Mouse (Mus musculus) adrenal gland, adult 18-20 months (tissue): ENCODE data around the gene Il22ra1. TPM values are rescaled to one million over a fixed set of nuclear protein-coding genes. Genes with fewer than 3 reads are reported as not detected.
"Not testable (repeated sequence)": the region's sequence is repeated elsewhere in the genome, so short reads cannot be mapped to it uniquely, and the experiment has no call there.

Experiments used
- DNase-seq, 2 experiments: peaks; one replicate each; pipeline ENCODE4 v3.0.0; 2021 to 2022; ENCODE audit warnings: low spot score in 2 of 2
- long read RNA-seq, 2 experiments: library from polyadenylated mRNA; stranded (forward); transcript quantifications; one replicate each; pipeline ENCODE4 v2.0.0; 2021
- total RNA-seq, 2 experiments: library from RNA; stranded (reverse); gene quantifications; 1 replicate in 1 of 2; 2 replicates in 1 of 2; pipeline ENCODE4 v1.2.3; 2021

Gene Il22ra1
- total RNA-seq: under 1 TPM; 0.10 to 0.36 TPM
- long read RNA-seq, experiment 1: 0 reads
- long read RNA-seq, experiment 2: 0 reads

- peak in 1 of 2 experiments; percentile 35 for DNase-seq
Observed at GRCm38 (mm10) chr4:135727817-135728216, at the start of gene Il22ra1. Gene Il22ra1 (plus strand): TSS chr4:135728172.

- no peak for DNase-seq
Observed at GRCm38 (mm10) chr4:135679316-135679715, 48.7 kb upstream of the Il22ra1 start.

GRCm38 (mm10) chr4:135681789-135682188 lies 46.2 kb upstream of the Il22ra1 start:
- no peak for DNase-seq

GRCm38 (mm10) chr4:135683553-135683952 lies 44.4 kb upstream of the Il22ra1 start:
- DNase-seq: peak in 1 of 2 experiments; percentile 12

- DNase-seq: no peak
Observed at GRCm38 (mm10) chr4:135684731-135685130, 43.2 kb upstream of the Il22ra1 start.

- peak in 1 of 2 experiments; percentile 22 for DNase-seq
Observed at GRCm38 (mm10) chr4:135685906-135686567, 41.9 kb upstream of the Il22ra1 start, which contains the start of gene Ifnlr1. Gene Ifnlr1 (plus strand): TSS chr4:135686287.

GRCm38 (mm10) chr4:135686568-135686953 lies 41.4 kb upstream of the Il22ra1 start:
- no peak for DNase-seq

GRCm38 (mm10) chr4:135689797-135690196 lies 38.2 kb upstream of the Il22ra1 start:
- DNase-seq: no peak

GRCm38 (mm10) chr4:135690241-135690640 lies 37.7 kb upstream of the Il22ra1 start:
- DNase-seq: no peak

GRCm38 (mm10) chr4:135692916-135693315 lies 35.1 kb upstream of the Il22ra1 start:
- DNase-seq: no peak

- no peak for DNase-seq
Observed at GRCm38 (mm10) chr4:135698498-135698897, 29.5 kb upstream of the Il22ra1 start.

GRCm38 (mm10) chr4:135703497-135703896 lies 24.5 kb upstream of the Il22ra1 start:
- DNase-seq: no peak

- DNase-seq: no peak
Observed at GRCm38 (mm10) chr4:135704016-135704415, 24.0 kb upstream of the Il22ra1 start.

- DNase-seq: no peak
Observed at GRCm38 (mm10) chr4:135706045-135706444, 21.9 kb upstream of the Il22ra1 start.

- DNase-seq: peak; percentile 82
Observed at GRCm38 (mm10) chr4:135709072-135709564, 18.9 kb upstream of the Il22ra1 start.

- no peak for DNase-seq
Observed at GRCm38 (mm10) chr4:135709621-135710020, 18.4 kb upstream of the Il22ra1 start.

- DNase-seq: no peak
Observed at GRCm38 (mm10) chr4:135710392-135710791, 17.6 kb upstream of the Il22ra1 start.

GRCm38 (mm10) chr4:135714776-135715175 lies 13.2 kb upstream of the Il22ra1 start:
- no peak for DNase-seq

- DNase-seq: not testable (repeated sequence)
Observed at GRCm38 (mm10) chr4:135716438-135716837, 11.5 kb upstream of the Il22ra1 start.

GRCm38 (mm10) chr4:135722540-135723290 lies 5.3 kb upstream of the Il22ra1 start:
- DNase-seq: no peak

GRCm38 (mm10) chr4:135726416-135726815 lies 1.6 kb upstream of the Il22ra1 start:
- DNase-seq: no peak

GRCm38 (mm10) chr4:135730204-135730603 lies 2.2 kb downstream of the Il22ra1 start:
- no peak for DNase-seq
